Mouse (Mus musculus) lung, embryonic 14.5 days (tissue): ENCODE measurements around the gene Gm10447. TPM values are rescaled to one million over a fixed set of nuclear protein-coding genes. Genes with fewer than 3 reads are reported as not detected.

Experiments used
- ATAC-seq: fragments of 200-750 bp; cut with Nextera tagmentation; 2 replicates; pipeline ENCODE4 v1.8.0; 2017; ENCODE audit warnings: mild to moderate bottlenecking, moderate TSS enrichment, moderate library complexity; ENCODE audit not compliant: insufficient read depth
- DNase-seq: peaks from one replicate; pipeline ENCODE4 v3.0.0-alpha.2; 2015
- H3K27ac ChIP-seq: fragments of 300-500 bp; sonication (generic); 2 replicates; pipeline ENCODE4 v1.5.1; 2014; ENCODE audit warnings: low read depth, mild to moderate bottlenecking, moderate library complexity
- H3K27me3 ChIP-seq: fragments of 300-500 bp; sonication (generic); 2 replicates; pipeline ENCODE4 v1.6.1; 2014; ENCODE audit warnings: low read length, control low read depth; ENCODE audit not compliant: insufficient read depth
- H3K36me3 ChIP-seq: fragments of 300-500 bp; sonication (generic); 2 replicates; pipeline ENCODE4 v1.6.1; 2014; ENCODE audit warnings: control low read depth; ENCODE audit not compliant: insufficient read depth
- H3K4me1 ChIP-seq: fragments of 300-500 bp; sonication (generic); 2 replicates; pipeline ENCODE4 v1.6.1; 2014; ENCODE audit warnings: antibody characterized with exemption, control low read depth; ENCODE audit not compliant: insufficient read depth
- H3K4me2 ChIP-seq: fragments of 300-500 bp; sonication (generic); 2 replicates; pipeline ENCODE4 v1.6.1; 2014; ENCODE audit warnings: mild to moderate bottlenecking
- H3K4me3 ChIP-seq: fragments of 300-500 bp; sonication (generic); 2 replicates; pipeline ENCODE4 v1.5.1; 2014; ENCODE audit warnings: low read depth, low read length
- H3K9ac ChIP-seq: fragments of 300-500 bp; sonication (generic); 2 replicates; pipeline ENCODE4 v1.6.1; 2014
- H3K9me3 ChIP-seq: fragments of 300-500 bp; sonication (generic); 2 replicates; pipeline ENCODE4 v1.6.1; 2016; ENCODE audit warnings: low read depth, low read length, control low read depth
- CTCF ChIP-seq: IDR thresholded peaks from 2 replicates; pipeline ENCODE4 v1.5.1; 2016; ENCODE audit warnings: antibody characterized with exemption, low read depth
- WGBS: fragments of 180-500 bp; shearing (Covaris S2); extraction: QIAGEN DNeasy Blood & Tissue Kit; methylation state at CpG from one replicate; pipeline ENCODE4 v1.1.7; 2014; 5-methylcytosine and 5-hydroxymethylcytosine counted together
- polyA plus RNA-seq: library from polyadenylated mRNA; unstranded; fragments of >200 nt; fragmentation: Nextera tagmentation; extraction: Ambion mirVana; gene quantifications from 2 replicates; pipeline ENCODE4 v1.2.1, GENCODE M21; 2014

Gene Gm10447
- polyA plus RNA-seq, 1 experiment from 2014 or later: not detected

- ATAC-seq (peak; percentile 52; the same call in 1 of the 2 replicates), DNase-seq (peak; percentile 92)
- Histone ChIP-seq H3K27ac (no peak overlapping the region), H3K4me2 (peak overlapping the region; percentile 65), H3K27me3 (peaks cover 75% of the 10 kb centered on the region), H3K4me3 (peak overlapping the region; percentile 29), H3K9ac (peak overlapping the region; percentile 48), H3K36me3 (no peaks in the 10 kb centered on the region), H3K4me1 (peaks cover 4% of the 10 kb centered on the region; the same call in 1 of the 2 replicates), H3K9me3 (no peaks in the 10 kb centered on the region)
- TF ChIP-seq CTCF: peak; percentile 88
- 7% methylated on average over 40 of the region's 40 CpGs for whole genome bisulfite sequencing
Observed at GRCm38 (mm10) chr11:53466231-53466971, 9.5 kb upstream of the Gm10447 start.

GRCm38 (mm10) chr11:53463551-53464424, 6.9 kb upstream of the Gm10447 start:
- 5% methylated on average over 55 of the region's 55 CpGs for WGBS
- H3K4me1 ChIP-seq: peaks cover 4% of the 10 kb centered on the region; the same call in 1 of the 2 replicates
- no peaks in the 10 kb centered on the region for H3K9me3 ChIP-seq
- peaks cover 62% of the 10 kb centered on the region for H3K27me3 ChIP-seq
- peak overlapping the region; percentile 44 for H3K4me3 ChIP-seq
- peak overlapping the region; percentile 38; the same call in 1 of the 2 replicates for H3K9ac ChIP-seq
- no peaks in the 10 kb centered on the region for H3K36me3 ChIP-seq
- ATAC-seq (0 out of 2 replicates have a peak, but pooled peaks have one; percentile 14), DNase-seq (peak; percentile 56)
- no peak overlapping the region for H3K27ac ChIP-seq
- no peak for TF ChIP-seq CTCF
- H3K4me2 ChIP-seq: peak overlapping the region; percentile 82

GRCm38 (mm10) chr11:53461727-53462126, 4.8 kb upstream of the Gm10447 start:
- Histone ChIP-seq H3K27me3 (peaks cover 60% of the 10 kb centered on the region), H3K4me1 (peaks cover 4% of the 10 kb centered on the region; the same call in 1 of the 2 replicates), H3K36me3 (no peaks in the 10 kb centered on the region), H3K4me2 (no peak overlapping the region), H3K4me3 (no peak overlapping the region), H3K9me3 (no peaks in the 10 kb centered on the region), H3K9ac (no peak overlapping the region), H3K27ac (no peak overlapping the region)
- ATAC-seq (no peak), DNase-seq (no peak)
- WGBS: 25% methylated on average over 5 of the region's 5 CpGs
- TF ChIP-seq CTCF: no peak

- H3K4me3 ChIP-seq: no peak overlapping the region
- H3K27me3 ChIP-seq: peaks cover 47% of the 10 kb centered on the region
- no peaks in the 10 kb centered on the region for H3K4me1 ChIP-seq
- WGBS: 67% methylated on average over 3 of the region's 3 CpGs
- H3K9me3 ChIP-seq: no peaks in the 10 kb centered on the region
- TF ChIP-seq CTCF: no peak
- ATAC-seq (no peak), DNase-seq (no peak)
- no peak overlapping the region for H3K9ac ChIP-seq
- H3K4me2 ChIP-seq: no peak overlapping the region
- no peaks in the 10 kb centered on the region for H3K36me3 ChIP-seq
- H3K27ac ChIP-seq: no peak overlapping the region
Observed at GRCm38 (mm10) chr11:53460192-53460591, 3.3 kb upstream of the Gm10447 start.

GRCm38 (mm10) chr11:53458996-53459395, 2.1 kb upstream of the Gm10447 start:
- Histone ChIP-seq H3K4me1 (no peaks in the 10 kb centered on the region), H3K4me2 (no peak overlapping the region), H3K27ac (no peak overlapping the region), H3K9me3 (no peaks in the 10 kb centered on the region), H3K27me3 (peaks cover 35% of the 10 kb centered on the region), H3K4me3 (no peak overlapping the region), H3K36me3 (no peaks in the 10 kb centered on the region), H3K9ac (no peak overlapping the region)
- 63% methylated on average over 3 of the region's 3 CpGs for WGBS
- DNase-seq: no peak
- no peak for TF ChIP-seq CTCF
- no peak for ATAC-seq

GRCm38 (mm10) chr11:53457372-53457954, 553 bp upstream of the Gm10447 start:
- Histone ChIP-seq H3K27me3 (peaks cover 19% of the 10 kb centered on the region), H3K4me2 (peak overlapping the region; percentile 89), H3K9ac (peak overlapping the region; percentile 57), H3K27ac (no peak overlapping the region), H3K4me1 (no peaks in the 10 kb centered on the region), H3K4me3 (peak overlapping the region; percentile 54), H3K9me3 (no peaks in the 10 kb centered on the region), H3K36me3 (no peaks in the 10 kb centered on the region)
- ATAC-seq (peak; percentile 48; the same call in 1 of the 2 replicates), DNase-seq (peak; percentile 46)
- WGBS: 6% methylated on average over 29 of the region's 29 CpGs
- TF ChIP-seq CTCF: peak; percentile 53
